Mouse (Mus musculus) heart, postnatal 36 days (tissue): Measurements from ENCODE around the gene Ncam1. TPM values are rescaled to one million over a fixed set of nuclear protein-coding genes. Genes with fewer than 3 reads are reported as not detected.

Source experiments
- DNase-seq, 2 experiments: peaks; one replicate each; pipeline ENCODE4 v3.0.0; 2021 to 2022
- intact Hi-C: fragments of 180-260 bp; cut with DNase I; formaldehyde crosslinking; loops from one replicate; pipeline ENCODE4 v1.15.1; 2025
- total RNA-seq, 2 experiments: library from RNA; stranded (reverse); gene quantifications; 2 replicates each; pipeline ENCODE4 v1.2.3; 2021

The Ncam1 gene
- total RNA-seq, 2 experiments from 2014 or later = 4.5 to 6.0 TPM

DNA sequence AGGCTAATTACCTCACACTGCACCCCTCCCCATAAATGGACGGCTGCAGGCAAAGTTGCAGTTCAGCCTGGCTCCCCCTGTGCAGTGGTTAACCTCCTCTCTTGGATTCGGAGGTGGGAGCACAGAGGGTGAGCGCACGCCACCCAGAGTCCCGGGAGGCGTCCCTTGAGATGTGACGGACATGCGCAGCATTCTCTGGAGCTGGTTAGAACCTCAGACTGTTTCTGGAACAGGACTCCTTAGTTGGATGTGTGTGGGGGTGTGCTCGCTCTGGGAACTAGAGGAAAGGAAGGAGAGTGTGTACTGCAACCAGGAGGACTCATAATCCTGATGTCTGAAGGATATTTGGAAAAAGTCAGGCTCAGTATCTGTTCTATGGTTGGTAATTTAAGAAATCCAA is 274.0 kb downstream of the Ncam1 start:
- intact Hi-C loops = loop anchor here (10.0 kb wide), 1 partner anchor 650 kb away; no protein-coding TSS in a partner anchor
- DNase-seq = no peak

DNA sequence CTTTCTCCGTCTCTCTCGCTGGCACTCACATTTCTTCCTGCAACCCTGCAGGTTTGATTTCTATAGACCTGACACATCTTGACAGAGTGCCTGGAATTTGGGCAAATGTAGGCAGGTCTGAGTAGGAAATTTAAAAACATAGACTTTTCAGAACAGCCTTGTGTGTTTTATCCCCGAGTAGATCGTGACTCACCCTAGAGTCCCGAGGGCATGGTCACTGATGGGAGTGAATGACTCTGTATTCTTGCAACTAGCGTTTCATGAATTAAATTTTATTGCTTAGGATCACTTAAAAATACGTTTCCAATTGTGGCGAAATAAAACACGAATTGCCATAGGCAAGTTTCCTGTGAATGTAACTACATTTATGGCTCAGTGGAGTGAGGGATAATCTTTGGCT is 274.8 kb downstream of the Ncam1 start:
- intact Hi-C loops = loop anchor here (10.0 kb wide), 1 partner anchor 651 kb away; no protein-coding TSS in a partner anchor

GRCm38 (mm10) chr9:49514306-49514705 is 284.4 kb downstream of the Ncam1 start:
- intact Hi-C loops = no loop called here
- no peak for DNase-seq

More for the DNA sequence above, 274.8 kb downstream of the Ncam1 start:
- DNase-seq = no peak

- DNase-seq = no peak
- intact Hi-C loops = no loop called here
Measured at GRCm38 (mm10) chr9:49510666-49511065, 288.1 kb downstream of the Ncam1 start.

- DNase-seq = no peak
- intact Hi-C loops = no loop called here
Measured at GRCm38 (mm10) chr9:49509628-49510027, 289.1 kb downstream of the Ncam1 start.

GRCm38 (mm10) chr9:49509094-49509493 is 289.6 kb downstream of the Ncam1 start:
- no peak for DNase-seq
- intact Hi-C loops = no loop called here

DNA sequence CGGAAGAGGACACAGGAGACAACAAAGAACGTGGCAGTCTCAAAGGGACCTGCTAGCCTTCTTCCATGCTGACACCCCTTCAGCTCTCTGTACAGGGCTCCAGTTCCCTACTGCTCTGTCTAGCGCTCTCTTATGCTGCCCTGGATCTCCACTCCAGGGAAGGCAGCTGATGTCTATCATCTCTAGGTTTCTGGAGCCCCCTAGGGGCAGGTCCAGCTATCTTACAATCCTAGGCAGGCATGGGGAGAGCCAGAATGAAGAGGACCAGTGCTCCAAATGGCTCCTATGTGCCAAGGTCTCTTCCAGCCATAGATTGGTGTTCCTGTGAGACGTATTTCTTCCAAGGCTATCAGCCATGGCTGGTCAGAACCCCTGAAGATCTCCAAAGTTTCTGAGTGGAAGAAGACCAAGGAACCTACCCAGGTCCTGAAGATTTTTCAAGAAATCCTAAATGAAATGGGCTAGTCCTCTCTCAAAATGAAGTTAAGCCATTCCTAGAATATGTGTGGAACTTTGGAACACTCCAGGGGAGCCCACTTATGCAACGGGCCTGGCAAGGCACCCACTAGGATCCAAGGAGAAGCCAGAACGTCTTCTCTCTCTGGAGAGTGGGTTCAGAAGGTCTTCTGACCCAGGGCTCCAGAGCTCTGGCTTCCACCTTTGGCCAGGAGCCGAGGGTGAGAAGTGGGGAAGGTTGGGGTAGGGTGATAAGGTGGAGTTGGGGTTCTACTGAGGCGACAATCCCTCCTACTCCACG is 290.7 kb downstream of the Ncam1 start:
- no peak for DNase-seq
- intact Hi-C loops = no loop called here

- intact Hi-C loops = no loop called here
- no peak for DNase-seq
Measured at GRCm38 (mm10) chr9:49504658-49505057, 294.1 kb downstream of the Ncam1 start.

GRCm38 (mm10) chr9:49502245-49502644 is 296.5 kb downstream of the Ncam1 start:
- intact Hi-C loops = no loop called here
- no peak for DNase-seq

DNA sequence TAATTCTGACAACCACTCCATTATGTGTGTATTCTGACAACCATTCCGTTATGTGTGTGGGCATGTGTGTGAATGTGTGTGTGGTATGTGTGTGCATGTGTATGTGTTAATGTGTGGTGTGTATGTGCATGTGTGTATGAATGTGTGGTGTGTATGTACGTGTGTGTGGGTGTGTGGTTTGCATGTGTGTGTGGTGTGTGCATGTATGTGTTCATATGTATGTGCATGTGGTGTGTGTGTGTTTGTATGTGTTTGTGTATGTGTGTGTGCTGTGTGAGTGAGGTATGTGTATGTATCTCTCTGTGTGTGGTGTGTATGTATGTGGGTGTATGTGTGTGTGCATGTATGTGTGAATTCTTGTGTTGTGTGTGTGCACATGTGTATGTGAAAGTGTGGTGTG is 298.8 kb downstream of the Ncam1 start:
- no peak for DNase-seq
- intact Hi-C loops = no loop called here

- DNase-seq = peak; percentile 50 to 65
- intact Hi-C loops = loop anchor here (1.0 to 5.0 kb wide), 3 partner anchors 678 to 1033 kb away; partner anchors contain the start of gene Pts
Measured at GRCm38 (mm10) chr9:49493979-49494649, 304.6 kb downstream of the Ncam1 start.

DNA sequence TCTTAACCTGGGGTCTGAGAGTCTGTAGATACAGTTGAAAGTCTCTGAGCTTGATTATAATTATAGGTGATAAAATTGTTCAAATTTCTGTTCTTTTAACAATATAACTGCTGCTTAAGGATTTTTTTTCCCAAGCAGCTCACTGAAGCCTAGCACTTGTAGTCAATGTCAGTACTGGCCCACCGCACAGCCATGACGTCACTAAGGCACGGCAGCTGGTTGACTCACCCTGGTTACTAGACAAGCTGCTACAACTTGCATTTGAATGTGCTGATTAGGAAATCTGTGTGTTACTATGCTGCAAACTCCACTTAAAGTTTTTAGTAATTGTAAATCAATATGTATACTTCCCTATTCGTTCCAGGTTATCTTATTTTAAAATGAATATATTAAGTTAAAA is 308.1 kb downstream of the Ncam1 start:
- DNase-seq = no peak
- intact Hi-C loops = loop anchor here (5.0 kb wide), 1 partner anchor 1037 kb away; the partner anchor contains the start of gene Pts

GRCm38 (mm10) chr9:49488912-49489895 is 309.5 kb downstream of the Ncam1 start:
- intact Hi-C loops = loop anchor here (1.0 kb wide), 2 partner anchors 242 to 408 kb away; partner anchors contain the start of gene Tmprss5
- DNase-seq = peak; percentile 87 to 93

DNA sequence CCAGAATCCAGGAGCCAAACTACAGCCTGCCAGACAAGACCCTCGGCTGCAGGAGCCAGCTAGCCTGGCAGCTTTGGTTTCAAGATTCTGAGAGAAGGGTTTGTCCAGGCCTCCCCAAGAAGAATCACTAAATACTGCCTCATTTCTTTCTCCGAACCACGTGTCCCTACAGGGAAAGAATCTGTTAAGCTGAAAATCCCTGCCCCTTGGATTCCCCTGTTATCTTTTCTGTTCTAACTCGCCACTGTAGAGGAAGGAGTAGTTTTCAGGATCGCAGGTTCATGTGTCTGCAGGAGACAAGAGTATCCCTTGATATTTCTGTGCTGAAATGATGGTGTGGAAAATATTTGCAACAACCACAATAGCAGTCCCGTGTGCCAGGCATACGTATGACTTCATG is 310.5 kb downstream of the Ncam1 start:
- intact Hi-C loops = no loop called here
- no peak for DNase-seq

GRCm38 (mm10) chr9:49487657-49487943 is 311.1 kb downstream of the Ncam1 start:
- no peak for DNase-seq
- intact Hi-C loops = no loop called here

GRCm38 (mm10) chr9:49486805-49487656 is 311.7 kb downstream of the Ncam1 start:
- intact Hi-C loops = no loop called here
- DNase-seq = no peak

GRCm38 (mm10) chr9:49485892-49486311 is 312.8 kb downstream of the Ncam1 start, which contains the start of gene Ttc12:
Gene Ttc12 (minus strand): TSS chr9:49486225.
- peak; percentile 87 to 89 for DNase-seq
- intact Hi-C loops = no loop called here

GRCm38 (mm10) chr9:49485250-49485891 is 313.4 kb downstream of the Ncam1 start:
- DNase-seq = peak; percentile 38 to 42
- intact Hi-C loops = no loop called here

DNA sequence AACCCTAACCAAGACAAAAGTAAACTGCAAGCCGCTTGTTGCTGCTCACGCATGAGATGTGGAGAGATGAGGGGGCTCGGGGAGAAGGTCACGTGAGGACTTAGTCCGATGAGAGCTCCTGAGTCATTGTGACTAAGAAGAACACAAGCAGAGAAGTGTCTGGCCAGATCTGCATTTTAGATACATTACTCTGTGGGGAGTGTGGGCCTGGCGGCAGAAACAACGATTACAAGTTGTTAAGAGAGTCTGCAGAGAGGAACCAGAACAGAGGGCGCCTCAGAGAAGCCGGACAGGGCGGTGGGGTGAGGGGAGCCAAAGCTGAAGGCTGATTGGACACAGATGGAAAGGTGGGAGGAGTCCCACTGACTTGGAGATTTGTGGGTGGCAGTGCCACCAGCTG is 315.4 kb downstream of the Ncam1 start:
- DNase-seq = no peak

More for the DNA sequence above, 315.4 kb downstream of the Ncam1 start:
- intact Hi-C loops = no loop called here
